Mouse (Mus musculus): ENCODE results near the gene Sgcd. TPM values are rescaled to one million over a fixed set of nuclear protein-coding genes. Genes with fewer than 3 reads are reported as not detected.

Gene Sgcd
- polyA plus RNA-seq, 1 experiment from 2014 or later = 3.1 TPM

GRCm38 (mm10) chr11:47304702-47305450 is 683.9 kb downstream of the Sgcd start:
- 57% methylated on average over 12 of the region's 12 CpGs for WGBS
- no peaks in the 10 kb centered on the region for H3K4me1 ChIP-seq (ENCODE audit: control insufficient read depth, insufficient read depth, low read length)

DNA sequence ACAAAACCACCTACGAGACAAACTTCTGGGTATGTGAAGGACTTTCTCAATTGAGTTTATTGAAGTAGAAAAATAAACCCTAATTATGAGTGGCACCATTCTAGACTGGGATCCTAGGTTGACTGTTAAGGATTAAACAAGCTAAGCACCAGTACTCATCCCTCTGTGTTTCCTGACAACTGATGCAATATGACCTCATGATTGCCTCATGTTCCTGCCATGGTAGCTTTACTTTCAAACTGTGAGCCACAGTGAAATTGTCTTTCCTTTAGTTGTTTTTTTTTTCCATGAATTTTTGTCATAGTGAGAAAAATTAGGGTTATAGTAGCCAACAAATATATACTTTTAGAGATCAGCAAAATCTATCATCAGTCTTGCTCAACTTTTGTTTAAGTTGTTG is 689.0 kb downstream of the Sgcd start:
- Histone ChIP-seq H3K36me3 (ENCODE audit: control insufficient read depth, insufficient read depth, low read length) (no peaks in the 10 kb centered on the region), H3K4me2 (replicated peaks; ENCODE audit: low read depth, low read length) (no peak overlapping the region), H3K4me3 (ENCODE audit: low read length) (no peak overlapping the region), H3K27ac (ENCODE audit: low read depth, low read length) (no peak overlapping the region), H3K4me1 (ENCODE audit: control insufficient read depth, insufficient read depth, low read length) (no peaks in the 10 kb centered on the region), H3K9ac (ENCODE audit: low read depth, low read length) (no peak overlapping the region), H3K27me3 (ENCODE audit: control insufficient read depth, insufficient read depth, low read length) (no peaks in the 10 kb centered on the region), H3K9me3 (ENCODE audit: control insufficient read depth, low read length) (no peaks in the 10 kb centered on the region)
- ATAC-seq (ENCODE audit: low FRiP score, low TSS enrichment) = no peak
- 89% methylated on average over 1 of the region's 1 CpGs for WGBS

More at GRCm38 (mm10) chr11:47304702-47305450, 683.9 kb downstream of the Sgcd start:
- Histone ChIP-seq H3K36me3 (ENCODE audit: control insufficient read depth, insufficient read depth, low read length) (no peaks in the 10 kb centered on the region), H3K4me3 (ENCODE audit: low read length) (no peak overlapping the region), H3K9ac (ENCODE audit: low read depth, low read length) (no peak overlapping the region), H3K9me3 (ENCODE audit: control insufficient read depth, low read length) (no peaks in the 10 kb centered on the region), H3K4me2 (replicated peaks; ENCODE audit: low read depth, low read length) (no peak overlapping the region), H3K27ac (ENCODE audit: low read depth, low read length) (no peak overlapping the region), H3K27me3 (ENCODE audit: control insufficient read depth, insufficient read depth, low read length) (no peaks in the 10 kb centered on the region; the same call in 1 of the 2 replicates)
- no peak for ATAC-seq (ENCODE audit: low FRiP score, low TSS enrichment)

GRCm38 (mm10) chr11:47297805-47298340 is 690.9 kb downstream of the Sgcd start:
- H3K4me1 ChIP-seq (ENCODE audit: control insufficient read depth, insufficient read depth, low read length) = no peaks in the 10 kb centered on the region
- ATAC-seq (ENCODE audit: low FRiP score, low TSS enrichment) = no peak
- no peak overlapping the region for H3K27ac ChIP-seq (ENCODE audit: low read depth, low read length)
- no peaks in the 10 kb centered on the region for H3K9me3 ChIP-seq (ENCODE audit: control insufficient read depth, low read length)
- H3K36me3 ChIP-seq (ENCODE audit: control insufficient read depth, insufficient read depth, low read length) = no peaks in the 10 kb centered on the region
- no peak overlapping the region for H3K4me3 ChIP-seq (ENCODE audit: low read length)
- no peak overlapping the region for H3K4me2 ChIP-seq (replicated peaks; ENCODE audit: low read depth, low read length)
- WGBS = 90% methylated on average over 1 of the region's 1 CpGs
- H3K27me3 ChIP-seq (ENCODE audit: control insufficient read depth, insufficient read depth, low read length) = no peaks in the 10 kb centered on the region
- no peak overlapping the region for H3K9ac ChIP-seq (ENCODE audit: low read depth, low read length)

DNA sequence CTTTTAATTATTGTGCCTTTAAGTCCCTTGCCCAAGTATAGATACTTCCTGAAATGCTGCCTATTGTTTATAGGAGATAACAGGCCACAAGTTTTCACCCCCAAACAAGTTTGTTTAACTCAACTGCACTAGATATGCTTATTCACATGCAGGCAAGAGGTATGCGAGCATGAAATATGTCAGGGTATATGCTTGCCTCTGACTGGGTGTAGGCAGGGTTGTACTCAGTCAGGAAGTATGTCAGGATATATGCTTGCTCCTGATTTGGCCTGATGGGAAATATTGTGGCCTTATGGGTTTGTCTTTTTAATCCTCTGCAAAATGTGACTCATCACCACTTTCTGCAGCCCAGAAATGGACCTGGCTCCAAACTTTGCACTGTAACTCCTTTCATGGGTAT is 694.0 kb downstream of the Sgcd start:
- ATAC-seq (ENCODE audit: low FRiP score, low TSS enrichment) = no peak
- Histone ChIP-seq H3K9me3 (ENCODE audit: control insufficient read depth, low read length) (no peaks in the 10 kb centered on the region), H3K27me3 (ENCODE audit: control insufficient read depth, insufficient read depth, low read length) (no peaks in the 10 kb centered on the region), H3K36me3 (ENCODE audit: control insufficient read depth, insufficient read depth, low read length) (no peaks in the 10 kb centered on the region), H3K4me2 (replicated peaks; ENCODE audit: low read depth, low read length) (no peak overlapping the region), H3K27ac (ENCODE audit: low read depth, low read length) (no peak overlapping the region), H3K9ac (ENCODE audit: low read depth, low read length) (no peak overlapping the region), H3K4me3 (ENCODE audit: low read length) (no peak overlapping the region), H3K4me1 (ENCODE audit: control insufficient read depth, insufficient read depth, low read length) (no peaks in the 10 kb centered on the region)
- 94% methylated on average over 1 of the region's 1 CpGs for WGBS

DNA sequence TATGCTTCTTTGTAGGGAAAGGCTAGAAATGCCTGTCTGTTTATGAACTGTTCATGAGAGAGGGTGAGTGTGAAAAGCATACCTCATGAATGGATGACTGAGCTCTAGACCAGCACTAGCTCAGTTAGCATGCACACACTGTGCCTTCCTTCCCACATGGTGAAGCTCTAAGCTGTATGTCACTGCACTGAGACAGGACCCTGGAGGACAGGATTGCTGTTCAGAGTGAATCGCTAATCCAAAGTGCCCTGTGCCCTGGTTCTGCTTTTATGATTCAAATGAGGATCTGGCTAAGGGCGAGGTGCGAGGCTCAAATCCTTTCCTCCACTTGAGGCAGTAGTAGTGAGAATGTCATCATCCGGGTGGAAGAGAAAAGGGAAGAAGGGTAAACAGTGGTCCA is 712.2 kb downstream of the Sgcd start:
- Histone ChIP-seq H3K36me3 (ENCODE audit: control insufficient read depth, insufficient read depth, low read length) (no peaks in the 10 kb centered on the region), H3K27me3 (ENCODE audit: control insufficient read depth, insufficient read depth, low read length) (no peaks in the 10 kb centered on the region), H3K4me1 (ENCODE audit: control insufficient read depth, insufficient read depth, low read length) (no peaks in the 10 kb centered on the region), H3K4me3 (ENCODE audit: low read length) (no peak overlapping the region), H3K27ac (ENCODE audit: low read depth, low read length) (no peak overlapping the region), H3K4me2 (replicated peaks; ENCODE audit: low read depth, low read length) (no peak overlapping the region), H3K9ac (ENCODE audit: low read depth, low read length) (no peak overlapping the region), H3K9me3 (ENCODE audit: control insufficient read depth, low read length) (no peaks in the 10 kb centered on the region)
- 52% methylated on average over 4 of the region's 4 CpGs for WGBS
- no peak for ATAC-seq (ENCODE audit: low FRiP score, low TSS enrichment)

DNA sequence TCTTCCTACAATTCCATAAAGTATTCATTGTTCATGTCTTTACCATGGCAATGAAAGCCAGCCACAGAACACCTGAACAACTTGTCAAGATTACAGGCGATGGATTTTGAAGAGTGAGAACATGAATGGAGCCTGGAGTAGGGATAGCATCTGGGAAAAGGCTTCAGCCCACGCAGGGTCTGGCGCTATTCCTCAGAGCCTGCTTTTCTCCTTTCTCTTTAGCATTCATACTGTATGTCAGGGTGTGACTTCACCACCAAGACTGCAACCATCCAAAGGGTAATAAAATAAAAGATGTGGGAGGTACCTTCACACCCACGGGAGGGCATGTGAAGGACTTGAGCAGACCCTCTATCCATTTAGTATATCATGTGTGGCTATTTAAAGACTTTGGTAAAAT is 720.2 kb downstream of the Sgcd start:
- ATAC-seq (ENCODE audit: low FRiP score, low TSS enrichment) = no peak
- H3K9ac ChIP-seq (ENCODE audit: low read depth, low read length) = no peak overlapping the region
- no peaks in the 10 kb centered on the region for H3K9me3 ChIP-seq (ENCODE audit: control insufficient read depth, low read length)
- H3K36me3 ChIP-seq (ENCODE audit: control insufficient read depth, insufficient read depth, low read length) = no peaks in the 10 kb centered on the region
- no peak overlapping the region for H3K27ac ChIP-seq (ENCODE audit: low read depth, low read length)
- H3K4me1 ChIP-seq (ENCODE audit: control insufficient read depth, insufficient read depth, low read length) = no peaks in the 10 kb centered on the region
- WGBS = 81% methylated on average over 4 of the region's 4 CpGs
- H3K4me3 ChIP-seq (ENCODE audit: low read length) = no peak overlapping the region
- H3K27me3 ChIP-seq (ENCODE audit: control insufficient read depth, insufficient read depth, low read length) = no peaks in the 10 kb centered on the region
- no peak overlapping the region for H3K4me2 ChIP-seq (replicated peaks; ENCODE audit: low read depth, low read length)

GRCm38 (mm10) chr11:47264267-47264984 is 724.3 kb downstream of the Sgcd start:
- H3K36me3 ChIP-seq (ENCODE audit: control insufficient read depth, insufficient read depth, low read length) = no peaks in the 10 kb centered on the region
- H3K27me3 ChIP-seq (ENCODE audit: control insufficient read depth, insufficient read depth, low read length) = no peaks in the 10 kb centered on the region
- H3K9me3 ChIP-seq (ENCODE audit: control insufficient read depth, low read length) = no peaks in the 10 kb centered on the region
- H3K4me3 ChIP-seq (ENCODE audit: low read length) = no peak overlapping the region
- H3K4me2 ChIP-seq (replicated peaks; ENCODE audit: low read depth, low read length) = no peak overlapping the region
- 82% methylated on average over 9 of the region's 9 CpGs for WGBS
- H3K27ac ChIP-seq (ENCODE audit: low read depth, low read length) = no peak overlapping the region
- H3K4me1 ChIP-seq (ENCODE audit: control insufficient read depth, insufficient read depth, low read length) = no peaks in the 10 kb centered on the region
- no peak for ATAC-seq (ENCODE audit: low FRiP score, low TSS enrichment)
- no peak overlapping the region for H3K9ac ChIP-seq (ENCODE audit: low read depth, low read length)

DNA sequence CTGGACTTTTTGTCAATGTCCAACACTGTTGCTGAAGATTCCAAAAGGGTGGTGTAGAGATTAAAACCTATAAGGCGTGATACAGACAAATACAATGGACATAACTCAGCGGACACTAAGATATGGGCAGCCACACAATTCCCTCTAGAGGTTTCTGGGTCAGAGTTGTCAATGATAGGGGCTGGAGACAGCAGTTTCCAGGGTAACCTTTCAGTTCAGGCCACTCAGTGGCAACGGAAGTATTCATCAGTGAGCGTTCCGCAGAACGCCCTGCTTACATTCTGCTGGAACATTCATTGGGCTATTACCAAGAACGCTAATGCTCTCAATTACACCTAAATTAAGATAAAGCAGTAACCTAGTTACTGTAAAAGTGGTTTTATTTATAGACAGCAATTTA is 738.5 kb downstream of the Sgcd start:
- ATAC-seq (ENCODE audit: low FRiP score, low TSS enrichment) = no peak
- H3K9ac ChIP-seq (ENCODE audit: low read depth, low read length) = no peak overlapping the region
- 71% methylated on average over 7 of the region's 7 CpGs for WGBS
- H3K9me3 ChIP-seq (ENCODE audit: control insufficient read depth, low read length) = no peaks in the 10 kb centered on the region
- H3K27ac ChIP-seq (ENCODE audit: low read depth, low read length) = no peak overlapping the region
- H3K36me3 ChIP-seq (ENCODE audit: control insufficient read depth, insufficient read depth, low read length) = no peaks in the 10 kb centered on the region
- no peaks in the 10 kb centered on the region for H3K27me3 ChIP-seq (ENCODE audit: control insufficient read depth, insufficient read depth, low read length)
- no peaks in the 10 kb centered on the region for H3K4me1 ChIP-seq (ENCODE audit: control insufficient read depth, insufficient read depth, low read length)
- no peak overlapping the region for H3K4me3 ChIP-seq (ENCODE audit: low read length)
- no peak overlapping the region for H3K4me2 ChIP-seq (replicated peaks; ENCODE audit: low read depth, low read length)

GRCm38 (mm10) chr11:47248345-47248893 is 740.4 kb downstream of the Sgcd start:
- Histone ChIP-seq H3K36me3 (ENCODE audit: control insufficient read depth, insufficient read depth, low read length) (no peaks in the 10 kb centered on the region), H3K9ac (ENCODE audit: low read depth, low read length) (no peak overlapping the region), H3K27me3 (ENCODE audit: control insufficient read depth, insufficient read depth, low read length) (no peaks in the 10 kb centered on the region), H3K4me2 (replicated peaks; ENCODE audit: low read depth, low read length) (no peak overlapping the region), H3K4me3 (ENCODE audit: low read length) (no peak overlapping the region), H3K27ac (ENCODE audit: low read depth, low read length) (no peak overlapping the region), H3K4me1 (ENCODE audit: control insufficient read depth, insufficient read depth, low read length) (no peaks in the 10 kb centered on the region), H3K9me3 (ENCODE audit: control insufficient read depth, low read length) (no peaks in the 10 kb centered on the region)
- 84% methylated on average over 4 of the region's 4 CpGs for WGBS
- no peak for ATAC-seq (ENCODE audit: low FRiP score, low TSS enrichment)

All from kidney, embryonic 14.5 days (tissue).